Mouse (Mus musculus) stomach, embryonic 14.5 days (tissue): ENCODE measurements at regions not wholly inside any gene's neighbourhood (a gene's known extent, or its start where the extent isn't known, plus 50 kb on each side); places are given as distances from the start of the nearest gene placed in this dataset.
"Not testable (repeated sequence)": the region's sequence is repeated elsewhere in the genome, so short reads cannot be mapped to it uniquely, and the experiment has no call there.

Experiments
- ATAC-seq: fragments of 200-750 bp; cut with Nextera tagmentation; 2 replicates; pipeline ENCODE4 v1.8.0; 2017; ENCODE audit warnings: low read depth, moderate TSS enrichment; ENCODE audit not compliant: insufficient number of reproducible peaks, insufficient read depth, low FRiP score
- H3K27ac ChIP-seq: fragments of 300-500 bp; sonication (generic); 2 replicates; pipeline ENCODE4 v1.5.1; 2014; ENCODE audit warnings: mild to moderate bottlenecking, low read length, moderate library complexity, mixed read lengths
- H3K27me3 ChIP-seq: fragments of 300-500 bp; sonication (generic); 2 replicates; pipeline ENCODE4 v1.6.1; 2014; ENCODE audit warnings: low read length, control low read depth, mixed read lengths; ENCODE audit not compliant: control insufficient read depth, insufficient read depth
- H3K36me3 ChIP-seq: fragments of 300-500 bp; sonication (generic); 2 replicates; pipeline ENCODE4 v1.6.1; 2014; ENCODE audit warnings: mild to moderate bottlenecking, control low read depth, low read length, moderate library complexity, mixed read lengths; ENCODE audit not compliant: control insufficient read depth, insufficient read depth
- H3K4me1 ChIP-seq: fragments of 300-500 bp; sonication (generic); 2 replicates; pipeline ENCODE4 v1.6.1; 2014; ENCODE audit warnings: low read length, control low read depth, mixed read lengths; ENCODE audit not compliant: control insufficient read depth, insufficient read depth
- H3K4me2 ChIP-seq: fragments of 300-500 bp; sonication (generic); replicated peaks from 2 replicates; pipeline ENCODE4 v1.6.1; 2014; ENCODE audit warnings: low read depth, low read length, control low read depth
- H3K4me3 ChIP-seq: fragments of 300-500 bp; sonication (generic); 2 replicates; pipeline ENCODE4 v1.5.1; 2014; ENCODE audit warnings: low read depth, low read length, control low read depth
- H3K9ac ChIP-seq: fragments of 300-500 bp; sonication (generic); replicated peaks from 2 replicates; pipeline ENCODE4 v1.6.1; 2014; ENCODE audit warnings: low read depth, mild to moderate bottlenecking, control low read depth, low read length, moderate library complexity, mixed read lengths
- H3K9me3 ChIP-seq: fragments of 300-500 bp; sonication (generic); 2 replicates; pipeline ENCODE4 v1.6.1; 2016; ENCODE audit warnings: low read depth, low read length, control low read depth; ENCODE audit not compliant: control insufficient read depth
- WGBS: fragments of 180-500 bp; shearing (Covaris S2); extraction: QIAGEN DNeasy Blood & Tissue Kit; methylation state at CpG from one replicate; pipeline ENCODE4 v1.1.7; 2014; 5-methylcytosine and 5-hydroxymethylcytosine counted together

- not testable (repeated sequence) for H3K9ac ChIP-seq, H3K36me3 ChIP-seq, H3K4me2 ChIP-seq, H3K9me3 ChIP-seq, ATAC-seq, H3K27me3 ChIP-seq, H3K27ac ChIP-seq, H3K4me1 ChIP-seq, H3K4me3 ChIP-seq
- no CpG with 5 or more reads among the region's 2 CpGs for WGBS
Measured at GRCm38 (mm10) chr14:52847970-52848369, 352.4 kb upstream of the Olfr1507 start.

- H3K4me2 ChIP-seq, H3K9ac ChIP-seq, H3K4me1 ChIP-seq, H3K27me3 ChIP-seq, H3K27ac ChIP-seq, H3K4me3 ChIP-seq, H3K36me3 ChIP-seq, H3K9me3 ChIP-seq: not testable (repeated sequence)
- WGBS, result no CpG with 5 or more reads among the region's 1 CpGs
- ATAC-seq, result 0 out of 2 replicates have a peak, but pooled peaks have one; percentile 53
Measured at GRCm38 (mm10) chr14:52824005-52824404, 328.5 kb upstream of the Olfr1507 start.

- no CpG with 5 or more reads among the region's 4 CpGs for WGBS
- not testable (repeated sequence) for H3K27me3 ChIP-seq, H3K9ac ChIP-seq, H3K4me1 ChIP-seq, H3K4me3 ChIP-seq, H3K9me3 ChIP-seq, H3K4me2 ChIP-seq, H3K36me3 ChIP-seq, H3K27ac ChIP-seq, ATAC-seq
Measured at GRCm38 (mm10) chr14:52821617-52822016, 326.1 kb upstream of the Olfr1507 start.

GRCm38 (mm10) chr14:52811128-52811415 is 315.5 kb upstream of the Olfr1507 start:
- H3K27me3 ChIP-seq, H3K4me3 ChIP-seq, ATAC-seq, H3K36me3 ChIP-seq, H3K4me1 ChIP-seq, H3K27ac ChIP-seq, H3K4me2 ChIP-seq, H3K9me3 ChIP-seq, H3K9ac ChIP-seq: not testable (repeated sequence)
- WGBS, result 93% methylated on average over 3 of the region's 5 CpGs

- H3K4me1 ChIP-seq, H3K36me3 ChIP-seq, H3K9ac ChIP-seq, H3K27ac ChIP-seq, H3K27me3 ChIP-seq, H3K9me3 ChIP-seq, H3K4me3 ChIP-seq, H3K4me2 ChIP-seq: not testable (repeated sequence)
- 67% methylated on average over 8 of the region's 8 CpGs for WGBS
- ATAC-seq, result peak; percentile 28; the same call in 1 of the 2 replicates
Measured at GRCm38 (mm10) chr14:52810275-52811127, 315.0 kb upstream of the Olfr1507 start.

- WGBS, result 81% methylated on average over 2 of the region's 2 CpGs
Measured at GRCm38 (mm10) chr14:52801705-52802104, 306.2 kb upstream of the Olfr1507 start.

GRCm38 (mm10) chr14:52792600-52792999 is 297.1 kb upstream of the Olfr1507 start:
- not testable (repeated sequence) for H3K36me3 ChIP-seq, H3K27ac ChIP-seq, H3K27me3 ChIP-seq, H3K9ac ChIP-seq, H3K4me1 ChIP-seq, H3K4me2 ChIP-seq, H3K4me3 ChIP-seq, H3K9me3 ChIP-seq, ATAC-seq
- WGBS, result 85% methylated on average over 3 of the region's 9 CpGs

More at GRCm38 (mm10) chr14:52801705-52802104, 306.2 kb upstream of the Olfr1507 start:
- H3K9ac ChIP-seq, H3K27ac ChIP-seq, H3K4me3 ChIP-seq, ATAC-seq, H3K27me3 ChIP-seq, H3K9me3 ChIP-seq, H3K4me1 ChIP-seq, H3K36me3 ChIP-seq, H3K4me2 ChIP-seq: not testable (repeated sequence)

- 38% methylated on average over 6 of the region's 6 CpGs for WGBS
- not testable (repeated sequence) for ATAC-seq, H3K27ac ChIP-seq, H3K4me1 ChIP-seq, H3K27me3 ChIP-seq, H3K4me3 ChIP-seq, H3K36me3 ChIP-seq, H3K9me3 ChIP-seq, H3K4me2 ChIP-seq, H3K9ac ChIP-seq
Measured at GRCm38 (mm10) chr14:52791828-52792227, 296.3 kb upstream of the Olfr1507 start.

GRCm38 (mm10) chr14:52782832-52783231 is 287.3 kb upstream of the Olfr1507 start:
- ATAC-seq, H3K27ac ChIP-seq, H3K4me3 ChIP-seq, H3K4me2 ChIP-seq, H3K4me1 ChIP-seq, H3K36me3 ChIP-seq, H3K27me3 ChIP-seq, H3K9me3 ChIP-seq, H3K9ac ChIP-seq: not testable (repeated sequence)
- WGBS, result 78% methylated on average over 4 of the region's 4 CpGs
